Mouse (Mus musculus) adrenal gland, adult 8-10 months (tissue): ENCODE measurements at regions not wholly inside any gene's neighbourhood (a gene's known extent, or its start where the extent isn't known, plus 50 kb on each side); places are given as distances from the start of the nearest gene placed in this dataset.

Source experiments
- DNase-seq: peaks from one replicate; pipeline ENCODE4 v3.0.0; 2022

DNA sequence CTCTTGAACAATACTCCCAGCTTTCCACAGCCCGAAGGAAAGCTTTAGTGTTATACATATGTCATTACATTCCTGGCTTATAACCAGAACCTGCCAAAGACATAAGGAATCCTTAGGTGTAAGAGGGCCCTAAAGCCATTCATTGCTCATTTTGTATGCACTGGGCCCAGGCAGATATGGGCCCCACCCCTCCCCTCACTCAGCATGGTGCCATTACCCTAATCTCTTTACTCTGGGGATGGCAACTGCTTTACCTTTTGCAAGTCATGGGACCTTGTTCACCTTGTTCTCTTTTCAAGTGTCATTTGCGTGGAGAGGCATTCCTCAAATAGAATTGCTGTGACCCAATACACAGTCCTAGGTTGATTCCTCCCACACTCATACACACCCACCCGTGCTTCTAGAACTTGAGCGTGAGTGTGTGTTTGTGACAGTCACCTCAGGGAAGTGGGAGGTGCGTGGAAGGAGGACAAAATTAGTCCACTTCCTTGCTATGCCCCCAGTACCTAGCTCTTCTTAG is 419.5 kb upstream of the Cdh4 start:
- DNase-seq, result no peak

DNA sequence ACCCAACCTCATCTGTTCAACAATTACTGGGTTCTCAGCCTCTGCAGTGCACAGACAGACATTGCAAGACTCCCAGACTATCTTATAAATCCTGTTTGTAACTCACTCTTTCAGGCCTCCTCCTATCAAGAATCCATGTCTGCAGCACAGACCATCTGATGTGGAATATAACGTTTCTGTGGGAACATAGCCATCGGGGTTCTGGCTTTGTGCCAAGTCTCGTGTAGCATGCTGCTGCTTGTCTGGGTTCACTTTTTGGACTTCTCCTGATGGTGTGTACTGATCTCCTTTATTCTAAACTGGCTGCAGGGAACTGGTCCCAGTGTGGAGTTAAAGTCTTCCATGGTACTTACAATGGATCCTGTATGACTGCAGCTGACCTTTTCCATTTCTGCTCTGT is 418.0 kb upstream of the Cdh4 start:
- DNase-seq, result no peak

DNA sequence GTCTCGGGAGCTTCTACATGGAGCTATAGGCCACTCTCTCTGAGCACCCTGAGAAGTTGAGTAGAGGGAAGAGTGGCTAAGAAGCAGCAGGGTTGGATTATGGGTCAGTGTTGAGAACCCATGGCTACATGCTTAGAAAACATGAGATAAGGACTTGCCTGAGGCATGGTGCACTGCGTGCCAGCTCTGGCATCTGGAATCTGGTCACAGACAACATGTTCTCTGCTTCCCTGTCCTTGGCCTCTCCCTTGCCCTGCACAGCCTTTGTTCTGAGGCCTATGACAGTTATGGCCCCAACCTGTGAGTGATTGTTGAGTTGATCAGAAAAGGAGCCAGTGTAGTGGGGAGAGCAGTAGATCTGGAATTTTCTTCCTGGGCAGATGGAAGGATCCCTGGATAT is 409.1 kb upstream of the Cdh4 start:
- DNase-seq, result no peak

DNA sequence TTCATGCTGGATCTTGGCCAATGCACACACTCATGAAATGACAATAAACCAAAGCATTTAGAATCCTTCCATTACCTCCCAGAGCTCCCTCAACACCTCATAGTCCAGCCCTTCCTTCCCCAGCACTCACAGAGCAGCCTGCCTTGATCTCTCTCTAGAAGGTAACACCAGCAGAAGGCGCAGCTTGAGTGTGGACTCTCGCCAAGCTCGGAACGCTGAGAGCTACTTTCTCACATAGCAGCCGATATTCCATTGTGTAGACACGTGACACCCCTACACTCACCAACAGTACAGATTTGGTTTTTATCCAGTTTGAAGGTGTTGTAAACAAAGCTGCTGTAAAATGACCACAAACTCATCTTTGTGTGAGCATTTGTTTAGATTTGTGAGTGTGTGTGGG is 406.8 kb upstream of the Cdh4 start:
- DNase-seq, result no peak

DNA sequence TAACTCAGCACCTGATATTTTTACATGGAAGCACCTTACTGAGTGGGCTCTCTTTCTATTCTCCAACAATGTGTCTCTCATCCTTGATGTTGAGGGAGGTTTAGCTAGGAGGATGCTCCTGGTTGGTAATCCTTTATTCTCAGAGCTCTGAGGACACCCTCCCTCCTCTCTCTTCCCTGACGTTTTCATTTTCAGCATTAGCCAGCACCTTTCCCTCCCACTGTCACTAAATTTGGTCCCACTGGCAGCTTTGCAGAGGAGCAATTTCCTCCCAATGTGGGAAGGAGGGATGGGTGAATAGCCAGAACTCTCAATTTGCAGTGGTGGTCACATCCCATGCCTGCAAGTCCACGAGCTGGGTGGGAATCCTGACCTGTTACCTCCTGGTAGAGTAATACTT is 402.5 kb upstream of the Cdh4 start:
- no peak for DNase-seq

DNA sequence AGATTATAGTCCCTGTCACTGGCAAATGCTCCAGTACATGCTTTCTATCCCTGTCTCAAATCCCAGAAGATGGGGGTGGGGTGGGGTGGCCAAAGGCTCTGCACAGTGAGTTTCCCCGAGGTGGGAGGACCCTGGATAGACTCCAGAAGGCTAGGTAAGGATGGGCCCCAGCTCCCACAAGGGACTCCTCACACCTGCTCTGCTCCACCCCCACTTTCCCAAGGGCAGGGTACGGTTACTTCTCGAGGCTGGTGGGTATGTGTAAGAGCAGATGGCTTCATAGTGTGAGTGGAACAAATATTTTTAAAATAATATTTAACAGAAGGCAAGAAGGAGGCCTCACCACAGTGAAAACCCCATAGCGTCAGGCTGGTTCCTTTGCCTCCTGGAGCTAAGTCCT is 398.6 kb upstream of the Cdh4 start:
- DNase-seq, result no peak

DNA sequence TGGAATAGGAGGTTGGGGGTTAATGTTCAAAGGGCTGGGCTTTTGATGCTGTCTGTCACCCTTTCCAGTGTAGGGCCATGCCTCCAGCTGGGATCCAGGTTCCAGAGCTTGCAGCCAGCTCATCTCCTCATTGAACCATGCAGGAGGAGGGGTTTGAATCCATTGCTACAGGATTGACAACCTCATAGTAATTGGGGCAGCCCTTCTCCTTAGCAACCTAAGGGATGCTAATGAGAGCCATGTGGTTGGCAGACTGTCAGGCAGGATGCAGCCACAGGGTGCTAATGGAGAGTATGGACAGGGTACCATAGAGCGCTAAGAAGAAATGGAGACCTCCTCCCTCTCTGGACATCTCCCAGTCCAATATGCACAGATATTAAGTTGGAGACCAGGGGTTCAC is 396.9 kb upstream of the Cdh4 start:
- DNase-seq, result no peak

DNA sequence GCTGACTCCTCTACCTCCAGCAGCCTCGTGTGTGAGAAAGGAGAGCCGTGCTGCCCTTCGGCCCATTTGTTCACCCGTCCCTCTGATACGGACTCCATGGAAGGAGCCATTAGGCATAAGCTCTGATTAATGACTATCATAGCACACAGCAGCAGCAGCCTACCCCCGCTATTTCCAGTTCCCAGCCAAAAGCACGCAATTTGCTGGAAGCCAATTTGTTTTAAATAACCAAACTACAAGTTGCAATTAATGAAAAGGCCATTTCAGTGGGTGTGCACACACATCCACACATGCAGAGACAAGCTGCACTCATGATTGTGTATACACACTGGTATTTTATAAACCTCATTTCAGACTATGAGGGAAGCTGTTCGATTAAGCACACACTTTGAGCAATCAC is 387.8 kb upstream of the Cdh4 start:
- DNase-seq, result no peak

DNA sequence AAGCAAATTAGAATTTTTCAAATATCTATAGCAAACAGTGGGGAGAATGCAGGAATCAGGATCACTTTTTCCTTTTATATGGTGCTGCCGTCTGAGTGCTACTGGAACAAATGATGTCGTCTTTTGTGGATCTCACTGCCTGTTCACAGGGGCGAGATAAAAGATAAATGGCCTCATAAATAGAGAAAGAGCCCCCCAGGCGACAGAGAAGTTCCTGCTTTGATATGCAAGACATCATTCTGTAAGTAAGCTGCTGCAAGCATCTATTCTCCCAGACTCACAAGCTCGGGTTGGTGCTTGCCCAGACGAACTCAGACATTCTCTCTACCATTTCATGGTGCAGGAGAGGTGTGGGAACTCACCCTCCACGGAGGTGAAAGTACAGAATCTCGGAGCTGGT is 377.6 kb upstream of the Cdh4 start:
- no peak for DNase-seq

DNA sequence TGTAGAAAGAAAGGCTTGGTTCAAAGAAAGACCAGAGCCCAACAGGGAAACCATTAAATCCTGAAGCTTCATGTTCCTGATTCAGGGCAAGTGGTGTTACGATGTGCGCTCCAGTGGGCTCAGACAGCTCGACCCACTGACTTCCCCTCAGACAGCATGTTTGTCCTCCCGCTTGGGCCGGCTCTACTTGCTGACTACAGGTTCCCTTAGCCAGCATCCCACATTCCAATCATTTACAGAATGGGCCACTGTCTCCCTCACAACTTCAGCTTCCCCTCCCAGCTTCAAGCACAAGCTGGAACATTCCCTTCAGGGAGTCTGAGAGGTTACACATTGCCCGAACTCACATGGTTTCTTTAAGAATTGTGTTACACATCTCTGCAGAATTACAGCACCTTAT is 372.7 kb upstream of the Cdh4 start:
- no peak for DNase-seq

DNA sequence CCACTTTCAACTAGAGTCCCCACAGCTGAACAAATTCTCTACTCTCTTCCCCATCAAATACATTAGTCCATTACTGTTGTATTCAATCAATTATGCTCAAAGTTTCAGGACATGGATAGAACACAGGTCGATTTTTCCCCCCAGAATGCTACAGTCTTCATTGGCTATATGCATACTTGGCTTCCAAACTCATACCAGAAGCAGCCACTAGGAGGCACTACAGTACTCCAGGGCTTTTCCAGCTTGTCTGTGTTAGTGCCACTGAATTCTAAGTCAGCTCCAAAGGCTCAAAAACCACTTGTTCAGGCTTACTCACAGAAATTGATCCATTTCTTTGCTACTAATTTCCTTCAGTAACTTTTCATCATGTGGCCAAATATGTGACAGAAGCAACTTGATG is 371.9 kb upstream of the Cdh4 start:
- no peak for DNase-seq

DNA sequence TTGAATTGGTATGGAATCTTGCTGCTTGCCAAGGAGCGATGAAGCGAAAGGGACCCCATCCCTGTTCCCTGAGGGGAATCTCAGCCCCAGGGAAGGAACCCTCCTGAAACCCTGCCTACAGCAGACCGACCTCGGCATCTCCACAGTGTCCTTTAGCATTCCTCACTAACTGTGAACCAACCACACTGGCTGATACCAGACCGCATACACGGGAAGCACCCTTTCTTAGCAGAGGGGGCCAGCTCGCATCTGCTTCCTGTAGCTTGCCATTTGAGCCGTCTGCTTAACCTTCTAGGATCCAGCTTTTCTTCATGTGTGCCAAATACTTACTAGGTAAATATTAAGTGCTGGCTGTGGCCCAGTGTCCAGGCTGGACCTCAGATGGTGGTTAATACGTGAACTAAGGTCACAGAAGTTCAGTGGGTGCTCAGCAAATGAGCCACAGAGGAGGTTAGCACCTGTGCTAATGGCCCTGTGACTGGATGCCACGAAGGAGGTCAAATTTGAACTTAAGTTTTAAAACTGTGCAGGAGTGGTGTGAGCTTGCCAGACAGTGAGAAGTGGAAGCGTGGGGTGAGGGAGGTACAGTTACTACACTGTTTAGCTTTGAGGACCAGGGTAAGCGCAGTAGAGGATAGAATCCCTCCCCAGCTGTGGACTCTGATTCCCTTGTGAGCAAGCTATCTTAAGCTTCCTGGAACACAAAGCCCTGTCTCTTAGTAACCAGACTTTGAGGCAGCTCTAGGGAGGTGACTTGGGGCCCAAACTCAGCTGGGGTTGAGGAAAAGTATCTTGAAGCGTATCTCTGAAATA is 361.6 kb upstream of the Cdh4 start:
- DNase-seq, result no peak

DNA sequence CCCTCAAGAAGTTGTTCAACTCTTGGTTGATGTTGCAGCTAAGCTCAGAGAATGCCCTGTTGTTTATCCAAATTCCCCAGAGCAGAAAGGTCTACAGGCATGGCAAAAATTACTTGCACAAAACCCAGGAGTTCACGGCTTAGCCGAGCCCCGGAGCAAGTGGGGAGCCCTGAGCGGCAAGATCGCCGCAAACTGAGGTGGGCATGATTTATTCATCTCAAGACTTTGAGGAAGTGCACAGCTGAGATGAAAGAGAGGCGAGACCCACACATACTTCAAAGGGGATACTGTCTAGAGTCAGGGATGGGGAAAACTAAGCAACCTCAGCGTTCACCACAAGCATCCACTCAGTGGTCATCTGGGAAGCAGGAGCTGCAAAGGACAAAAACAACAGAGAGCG is 355.3 kb upstream of the Cdh4 start:
- no peak for DNase-seq

DNA sequence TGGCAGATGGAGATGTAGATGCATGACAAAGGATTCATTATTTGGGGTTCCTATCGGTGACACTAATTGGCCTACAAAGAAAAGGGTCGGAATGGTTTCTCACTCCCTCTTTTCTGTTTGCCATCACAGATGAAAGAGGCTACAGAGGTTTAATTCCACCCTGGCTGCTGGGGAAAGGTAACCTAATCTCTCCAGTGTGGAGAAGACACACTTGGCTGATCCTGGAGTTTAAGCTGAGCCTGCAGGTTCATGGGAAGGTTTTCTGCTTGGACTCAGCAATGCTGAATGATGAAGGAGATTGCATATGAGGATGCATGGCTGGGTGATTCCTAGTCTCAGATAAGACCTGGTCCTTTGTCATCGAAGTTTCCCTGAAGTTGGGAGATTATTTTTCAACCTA is 350.8 kb upstream of the Cdh4 start:
- DNase-seq, result no peak

DNA sequence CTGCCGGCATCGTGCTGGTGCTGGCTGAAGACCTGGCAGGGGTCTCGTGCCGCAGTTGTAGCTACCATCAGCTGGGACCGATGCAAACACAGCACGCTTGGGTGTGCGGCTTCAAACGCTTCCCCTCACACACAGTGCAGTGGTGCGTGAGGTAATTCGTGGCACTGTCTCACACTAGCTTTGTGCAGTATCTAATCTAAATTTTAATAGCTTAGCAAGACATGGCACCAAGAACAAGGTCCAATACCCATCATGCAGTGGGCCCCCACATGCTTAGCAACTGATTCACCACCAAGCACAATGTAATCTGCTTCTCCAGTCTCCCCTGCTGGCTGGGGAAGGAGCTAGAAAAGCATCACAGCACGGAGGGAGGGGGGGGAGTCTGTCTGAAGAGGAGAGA is 348.2 kb upstream of the Cdh4 start:
- DNase-seq, result no peak

DNA sequence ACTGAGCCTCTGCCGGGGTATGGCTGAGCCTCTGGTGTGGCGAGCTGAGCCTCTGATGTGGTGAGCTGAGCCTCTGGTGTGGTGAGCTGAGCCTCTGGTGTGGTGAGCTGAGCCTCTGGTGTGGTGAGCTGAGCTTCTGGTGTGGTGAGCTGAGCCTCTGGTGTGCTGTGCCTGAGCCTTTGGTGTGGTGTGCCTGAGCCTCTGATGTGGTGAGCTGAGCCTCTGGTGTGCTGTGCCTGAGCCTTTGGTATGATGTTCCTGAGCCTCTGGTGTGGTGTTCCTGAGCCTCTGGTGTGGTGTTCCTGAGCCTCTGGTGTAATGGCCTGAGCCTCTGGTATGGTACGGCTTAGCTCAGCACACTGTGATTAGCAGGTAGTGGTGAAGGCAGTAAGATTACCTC is 346.2 kb upstream of the Cdh4 start:
- DNase-seq, result no peak

DNA sequence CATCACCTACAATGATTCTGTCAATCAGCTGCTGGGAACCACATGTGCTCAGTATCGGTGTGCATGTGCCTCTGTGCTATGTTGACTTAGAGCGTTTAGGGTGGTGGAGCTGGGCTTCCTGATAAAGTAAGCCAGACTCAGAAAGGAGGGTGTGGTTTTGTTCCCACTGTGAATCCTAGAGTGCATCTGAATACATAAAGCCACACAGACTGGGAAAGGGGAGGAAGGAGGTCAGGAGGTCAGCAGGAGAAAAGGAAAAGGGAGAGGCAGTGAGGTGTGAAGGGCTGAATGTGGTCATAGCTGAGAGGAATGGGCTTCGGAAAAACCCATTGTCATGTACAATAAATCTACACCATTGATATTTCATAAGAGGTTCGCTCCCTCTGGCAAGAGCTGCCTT is 345.4 kb upstream of the Cdh4 start:
- no peak for DNase-seq

DNA sequence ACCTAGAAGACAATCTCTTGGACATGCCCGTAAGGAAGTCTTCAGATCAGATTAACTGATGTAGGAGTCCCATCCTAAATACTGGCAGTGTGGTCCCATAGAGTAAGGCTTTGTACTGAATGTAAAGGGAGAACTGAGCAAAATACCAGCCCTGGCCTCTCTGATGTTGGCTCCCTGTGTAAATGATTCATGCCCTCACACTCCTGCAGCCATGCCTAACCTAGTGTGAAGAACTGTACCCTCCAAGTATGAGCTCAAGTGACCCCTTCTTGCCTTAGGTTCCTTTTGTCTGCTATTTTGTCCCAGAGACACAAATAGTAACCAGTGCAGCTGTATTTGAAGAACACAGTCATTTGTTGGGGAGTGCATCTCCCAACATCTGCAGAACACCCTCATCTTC is 342.4 kb upstream of the Cdh4 start:
- DNase-seq, result no peak

DNA sequence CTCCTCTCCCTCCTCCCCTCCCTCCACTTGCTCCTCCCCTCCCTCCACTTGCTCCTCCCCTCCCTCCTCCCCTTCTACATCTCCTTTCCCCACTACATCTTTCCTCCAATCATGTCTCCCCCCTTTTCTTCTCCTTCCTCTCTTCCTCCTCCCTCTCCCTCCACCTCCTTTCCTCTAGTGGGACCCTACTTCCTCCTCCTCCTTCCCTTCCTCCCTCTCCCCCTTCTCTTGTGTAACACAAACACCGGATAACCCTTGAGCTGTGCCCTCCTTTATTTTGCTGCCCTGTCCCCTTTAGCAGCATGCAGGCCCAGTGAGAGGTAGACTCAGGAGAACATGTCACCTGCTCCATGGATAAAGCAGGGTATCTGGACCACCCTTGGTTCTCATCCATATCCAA is 339.1 kb upstream of the Cdh4 start:
- DNase-seq, result no peak

DNA sequence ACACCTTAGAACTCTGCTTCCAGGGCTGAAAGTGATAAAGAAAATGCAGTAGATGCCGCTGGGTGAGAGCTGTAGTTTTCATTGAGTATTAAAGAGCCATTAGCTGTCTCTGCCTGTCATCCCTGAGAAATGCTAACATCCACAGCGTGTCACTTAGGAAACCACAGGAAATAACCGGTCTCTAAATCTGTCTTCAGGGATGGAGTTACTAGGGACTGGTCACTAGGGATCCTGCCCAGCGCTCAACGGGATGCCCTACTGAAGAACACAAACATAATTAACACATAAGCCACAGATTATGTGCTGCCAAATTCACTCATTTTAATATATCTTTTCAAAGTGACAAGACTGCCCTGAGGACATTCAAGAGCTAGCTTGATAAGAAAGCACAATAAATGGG is 329.3 kb upstream of the Cdh4 start:
- DNase-seq, result no peak

DNA sequence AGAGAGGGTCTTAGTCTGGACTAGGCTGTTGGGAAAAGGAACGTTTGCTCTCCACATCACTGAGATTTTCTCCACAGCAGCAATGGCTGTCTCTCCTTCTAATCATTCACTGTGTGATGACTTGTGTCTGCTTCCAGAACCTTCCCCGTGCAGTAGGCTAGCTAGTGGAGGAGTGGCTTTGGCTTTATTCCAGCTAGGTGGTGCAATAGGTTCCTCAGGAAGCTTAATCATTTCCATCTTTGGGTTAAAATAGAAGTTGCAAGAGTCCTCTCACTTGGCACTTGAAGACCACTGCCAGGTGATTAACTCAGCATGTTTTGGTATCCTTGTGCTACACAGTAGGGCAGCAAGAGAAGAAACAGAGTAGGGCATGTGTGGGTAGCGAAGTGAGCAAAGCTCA is 314.2 kb upstream of the Cdh4 start:
- DNase-seq, result no peak

DNA sequence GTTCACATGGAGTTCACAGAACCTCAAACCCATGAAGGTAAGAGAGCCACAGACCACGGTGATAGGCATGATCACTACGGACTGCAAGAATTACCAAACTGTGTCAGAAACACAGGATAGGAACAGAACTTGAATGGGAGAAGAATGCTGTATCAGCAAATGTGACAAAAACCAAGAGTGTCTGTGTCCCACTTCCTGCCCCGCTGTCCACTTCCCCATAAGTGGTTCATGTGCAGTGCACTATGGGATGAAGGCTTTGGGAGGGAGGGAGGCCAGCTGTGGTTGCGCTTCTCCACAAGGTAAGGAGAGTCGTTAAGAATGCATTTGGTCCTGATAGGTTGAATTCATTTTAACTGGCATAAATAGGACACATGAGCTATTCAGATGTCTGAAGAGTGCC is 313.8 kb upstream of the Cdh4 start:
- no peak for DNase-seq

DNA sequence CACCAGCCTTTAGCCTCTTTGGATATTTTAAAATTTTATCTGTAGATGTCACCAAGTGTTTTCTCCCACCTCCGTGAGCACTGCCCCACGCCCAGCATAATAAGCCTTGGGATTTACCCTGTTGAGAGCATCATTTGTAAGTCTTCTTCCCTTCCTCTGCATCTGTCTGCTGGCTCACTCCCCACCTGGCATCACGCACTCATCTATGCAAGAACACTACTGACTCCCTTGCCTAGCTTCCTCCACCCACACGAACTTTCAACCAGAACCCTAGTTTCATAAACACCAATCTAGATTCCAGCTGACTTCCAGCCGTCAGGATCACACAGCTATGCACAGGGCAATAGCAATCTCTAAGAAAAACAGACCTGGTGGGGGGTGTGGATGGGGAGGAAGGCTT is 311.2 kb upstream of the Cdh4 start:
- DNase-seq, result no peak

DNA sequence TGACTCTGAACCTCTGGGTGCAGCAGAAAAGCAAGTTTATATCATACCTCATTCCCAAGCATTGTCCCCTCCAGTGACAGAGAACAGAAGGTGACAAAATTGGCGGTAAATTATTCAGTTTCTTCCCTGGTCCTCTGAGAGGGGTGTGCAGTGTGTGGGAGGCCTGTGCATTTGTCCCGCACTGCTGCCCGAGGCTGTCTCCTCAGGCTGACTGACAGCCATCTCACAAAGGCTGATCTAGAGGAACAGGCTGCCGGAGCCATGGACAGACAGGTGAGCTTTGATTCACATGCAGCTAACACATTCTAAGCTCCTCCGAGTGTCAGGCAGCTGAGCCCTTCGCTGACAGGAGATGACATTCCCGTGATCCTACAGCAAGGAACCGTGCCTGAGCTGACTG is 299.9 kb upstream of the Cdh4 start:
- no peak for DNase-seq

DNA sequence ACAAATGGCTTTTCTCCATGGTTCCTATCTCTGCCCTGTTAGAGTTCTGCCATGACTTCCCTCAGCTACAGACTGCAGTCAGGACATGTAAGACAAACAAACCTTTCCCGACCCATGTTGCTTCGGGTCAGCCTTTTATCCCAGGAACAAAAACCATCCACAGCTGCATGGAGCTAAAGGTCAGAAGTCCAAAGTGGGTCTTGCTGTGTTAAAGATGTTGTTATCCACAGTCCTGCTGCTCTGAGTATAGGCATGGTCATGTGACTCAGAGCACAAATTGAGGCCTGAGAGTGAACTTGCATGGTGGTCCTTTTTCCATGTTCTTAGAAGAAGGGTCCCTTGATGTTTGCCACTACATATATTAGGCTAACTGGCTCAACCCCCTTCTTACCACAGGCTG is 296.5 kb upstream of the Cdh4 start:
- DNase-seq, result no peak
